Mouse (Mus musculus): ENCODE data around the gene Slc44a4. TPM values are rescaled to one million over a fixed set of nuclear protein-coding genes. Genes with fewer than 3 reads are reported as not detected.
A peak's percentile ranks its signal among the peaks of the same experiment; 100 is the strongest.
"Not testable (repeated sequence)": the region's sequence is repeated elsewhere in the genome, so short reads cannot be mapped to it uniquely, and the experiment has no call there.

Gene Slc44a4
- total RNA-seq, 2 experiments from 2014 or later = 0.20 TPM; not detected in 1

- intact Hi-C loops (cut with DNase I) = no loop called here
- DNase-seq = peak; percentile 81
Observed at GRCm38 (mm10) chr17:34898160-34898586, 16.1 kb upstream of the Slc44a4 start, which contains the start of the genes C2 and Ehmt2. C2 (minus strand) TSS chr17:34898265. Ehmt2 (plus strand) TSS chr17:34898469.

- DNase-seq = peak; percentile 57
- intact Hi-C loops (cut with DNase I) = no loop called here
Observed at GRCm38 (mm10) chr17:34898706-34899052, 15.6 kb upstream of the Slc44a4 start.

- intact Hi-C loops (cut with DNase I) = no loop called here
- DNase-seq = peak; percentile 46
Observed at GRCm38 (mm10) chr17:34899053-34899889, 15.0 kb upstream of the Slc44a4 start.

- intact Hi-C loops (cut with DNase I) = no loop called here
- DNase-seq = no peak
Observed at GRCm38 (mm10) chr17:34899890-34900243, 14.4 kb upstream of the Slc44a4 start.

- DNase-seq; intact Hi-C loops (cut with DNase I): not testable (repeated sequence)
Observed at GRCm38 (mm10) chr17:34900826-34901225, 13.4 kb upstream of the Slc44a4 start.

- intact Hi-C loops (cut with DNase I); DNase-seq: not testable (repeated sequence)
Observed at GRCm38 (mm10) chr17:34901948-34902347, 12.3 kb upstream of the Slc44a4 start.

- intact Hi-C loops (cut with DNase I) = no loop called here
- DNase-seq = no peak
Observed at GRCm38 (mm10) chr17:34902895-34903294, 11.4 kb upstream of the Slc44a4 start.

GRCm38 (mm10) chr17:34910982-34911381 is 3.3 kb upstream of the Slc44a4 start:
- intact Hi-C loops (cut with DNase I) = no loop called here

GRCm38 (mm10) chr17:34911945-34912351 is 2.3 kb upstream of the Slc44a4 start:
- intact Hi-C loops (cut with DNase I) = no loop called here
- DNase-seq = peak; percentile 69

More at GRCm38 (mm10) chr17:34910982-34911381, 3.3 kb upstream of the Slc44a4 start:
- no peak for DNase-seq

- intact Hi-C loops (cut with DNase I) = no loop called here
- DNase-seq = no peak
Observed at GRCm38 (mm10) chr17:34915410-34915831, 1.2 kb downstream of the Slc44a4 start.

GRCm38 (mm10) chr17:34916316-34916715 is 2.0 kb downstream of the Slc44a4 start:
- intact Hi-C loops (cut with DNase I) = no loop called here
- no peak for DNase-seq

- DNase-seq = no peak
- intact Hi-C loops (cut with DNase I) = no loop called here
Observed at GRCm38 (mm10) chr17:34917188-34917587, 2.9 kb downstream of the Slc44a4 start.

GRCm38 (mm10) chr17:34922939-34923338 is 8.7 kb downstream of the Slc44a4 start:
- no peak for DNase-seq
- intact Hi-C loops (cut with DNase I) = no loop called here

- intact Hi-C loops (cut with DNase I) = no loop called here
- no peak for DNase-seq
Observed at GRCm38 (mm10) chr17:34924258-34924657, 10.0 kb downstream of the Slc44a4 start.

- intact Hi-C loops (cut with DNase I) = no loop called here
- DNase-seq = no peak
Observed at GRCm38 (mm10) chr17:34927306-34928019, 13.2 kb downstream of the Slc44a4 start.

- DNase-seq = no peak
- intact Hi-C loops (cut with DNase I) = no loop called here
Observed at GRCm38 (mm10) chr17:34928841-34929240, 14.6 kb downstream of the Slc44a4 start.

GRCm38 (mm10) chr17:34931061-34931734 is 16.9 kb downstream of the Slc44a4 start, which contains the start of gene Neu1:
Neu1 (plus strand) TSS chr17:34931253.
- peak; percentile 99 for DNase-seq
- intact Hi-C loops (cut with DNase I) = no loop called here

GRCm38 (mm10) chr17:34931735-34932098 is 17.5 kb downstream of the Slc44a4 start:
- DNase-seq = no peak
- intact Hi-C loops (cut with DNase I) = loop anchor here (2.0 kb wide), 1 partner anchor 71 kb away; no protein-coding TSS in a partner anchor

- intact Hi-C loops (cut with DNase I) = loop anchor here (2.0 kb wide), 1 partner anchor 71 kb away; no protein-coding TSS in a partner anchor
- no peak for DNase-seq
Observed at GRCm38 (mm10) chr17:34932287-34932686, 18.0 kb downstream of the Slc44a4 start.

GRCm38 (mm10) chr17:34934031-34934430 is 19.8 kb downstream of the Slc44a4 start:
- DNase-seq = no peak
- intact Hi-C loops (cut with DNase I) = no loop called here

- intact Hi-C loops (cut with DNase I) = no loop called here
- no peak for DNase-seq
Observed at GRCm38 (mm10) chr17:34934830-34935229, 20.6 kb downstream of the Slc44a4 start.

All from left cerebral cortex, postnatal 4 days (tissue).